Mouse (Mus musculus): Measurements from ENCODE around the gene Apol7a.
"Not testable (repeated sequence)": the region's sequence is repeated elsewhere in the genome, so short reads cannot be mapped to it uniquely, and the experiment has no call there.

Apol7a gene

GRCm38 (mm10) chr15:77399027-77399426, at the start of gene Apol7a:
Gene Apol7a, minus strand, starts transcription at chr15:77399110.
- DNase-seq = not testable (repeated sequence)

DNA sequence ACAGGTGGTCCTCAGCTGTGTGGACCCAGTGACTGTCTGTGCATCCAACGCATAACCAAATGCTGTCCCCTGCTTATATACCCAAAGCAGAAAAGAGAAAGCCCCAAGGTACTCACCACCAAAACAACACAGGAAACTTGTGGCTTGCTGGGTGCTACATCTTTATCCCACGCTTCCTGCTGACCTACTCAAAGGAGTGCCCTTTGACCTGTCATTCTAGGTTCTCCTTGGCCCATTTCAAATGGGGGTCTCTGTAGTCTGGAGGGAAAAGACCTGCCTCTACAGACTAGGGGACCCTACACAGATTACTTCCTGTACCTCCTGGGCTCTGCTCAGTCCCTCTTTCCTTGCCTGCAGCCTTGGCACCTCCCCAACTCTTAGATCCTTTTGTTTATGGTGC, 48.5 kb upstream of the Apol7a start, which contains the start of gene Apol7b:
TSS of gene Apol7b (minus strand) at position 101 of the 400 bp plus-strand sequence.
- not testable (repeated sequence) for DNase-seq

GRCm38 (mm10) chr15:77445668-77446067, 46.8 kb upstream of the Apol7a start:
- DNase-seq = not testable (repeated sequence)

GRCm38 (mm10) chr15:77444746-77445145, 45.8 kb upstream of the Apol7a start:
- peak; percentile 38 for DNase-seq

- not testable (repeated sequence) for DNase-seq
These were observed 30.0 kb upstream of the Apol7a start for GRCm38 (mm10) chr15:77428690-77429448.

DNA sequence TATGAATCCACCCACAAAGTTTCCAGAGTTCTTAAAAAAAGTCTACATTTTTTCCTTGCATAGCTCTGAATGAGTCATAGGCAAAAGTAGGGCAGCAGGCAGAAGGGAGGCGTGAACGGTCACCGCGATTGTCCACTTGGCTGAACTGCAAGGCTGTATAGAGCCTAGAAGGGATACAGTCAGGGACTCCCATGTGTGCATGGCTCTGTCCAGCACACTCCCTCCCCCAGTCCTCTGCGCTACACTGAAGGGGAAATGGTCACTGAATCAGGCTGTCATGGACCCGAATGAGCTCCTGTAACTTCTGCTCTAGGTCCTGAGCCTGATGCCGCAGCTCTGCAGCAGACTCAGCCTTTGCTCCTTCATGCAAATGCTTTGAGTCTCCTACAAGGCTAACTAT, 24.0 kb upstream of the Apol7a start:
- not testable (repeated sequence) for DNase-seq

- DNase-seq = not testable (repeated sequence)
These were observed 20.7 kb upstream of the Apol7a start for GRCm38 (mm10) chr15:77419657-77420056.

DNA sequence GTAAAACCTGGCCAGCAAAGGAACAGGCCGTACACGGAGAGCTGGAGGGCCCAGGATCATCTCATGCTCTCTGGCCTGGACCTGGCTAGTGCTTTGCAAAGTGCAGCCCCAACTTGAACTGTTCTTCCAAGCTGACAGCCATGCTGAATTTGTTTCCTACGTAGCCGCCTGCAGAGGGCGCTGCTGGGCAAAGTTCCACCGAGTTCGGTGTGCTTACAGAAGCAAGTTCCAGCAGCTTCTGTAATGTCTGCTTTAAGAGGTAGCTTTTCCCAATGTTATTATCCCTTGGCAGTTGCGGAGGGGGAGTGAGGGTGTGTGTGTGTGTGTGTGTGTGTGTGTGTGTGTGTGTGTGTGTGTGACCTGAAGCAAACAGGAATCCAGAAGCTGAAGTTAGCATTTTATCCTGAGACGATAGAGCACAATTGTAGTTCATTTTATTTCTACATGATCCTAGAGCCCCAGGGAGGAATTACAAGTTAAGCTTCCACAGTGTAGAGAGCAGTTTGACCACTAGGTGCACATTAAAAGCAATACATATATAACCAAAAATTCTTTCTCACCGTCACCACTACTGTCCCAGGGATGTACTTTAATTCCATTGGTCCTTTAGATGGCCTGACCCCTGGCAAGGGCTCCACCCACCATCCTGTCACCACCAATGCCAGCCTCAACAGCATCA, 17.9 kb upstream of the Apol7a start:
- DNase-seq = not testable (repeated sequence)

GRCm38 (mm10) chr15:77415653-77416052, 16.7 kb upstream of the Apol7a start:
- DNase-seq = not testable (repeated sequence)

DNA sequence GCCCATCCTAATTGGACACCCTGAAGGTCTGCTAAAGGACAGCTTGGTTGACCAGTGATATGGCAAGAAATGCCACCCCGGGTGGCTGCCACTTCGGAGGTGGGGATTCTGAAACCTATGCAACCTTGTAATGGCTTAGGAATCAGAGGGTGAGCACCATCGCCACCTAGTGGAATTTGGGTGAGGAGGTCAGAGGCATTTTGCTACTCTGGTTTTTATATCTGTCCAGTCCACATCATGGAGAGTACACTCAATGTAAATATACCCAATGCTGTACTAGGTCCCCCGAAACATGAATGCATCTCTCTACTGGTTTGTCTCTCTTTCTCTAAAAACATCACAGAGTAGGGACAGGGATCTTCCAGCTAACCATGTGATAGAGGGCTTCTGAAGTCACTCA, 13.8 kb upstream of the Apol7a start:
- not testable (repeated sequence) for DNase-seq

GRCm38 (mm10) chr15:77411035-77411434, 12.1 kb upstream of the Apol7a start, which contains the start of gene Apol9a:
Gene Apol9a, minus strand, starts transcription at chr15:77411135.
- DNase-seq = not testable (repeated sequence)

GRCm38 (mm10) chr15:77406370-77406769, 7.5 kb upstream of the Apol7a start:
- not testable (repeated sequence) for DNase-seq

DNA sequence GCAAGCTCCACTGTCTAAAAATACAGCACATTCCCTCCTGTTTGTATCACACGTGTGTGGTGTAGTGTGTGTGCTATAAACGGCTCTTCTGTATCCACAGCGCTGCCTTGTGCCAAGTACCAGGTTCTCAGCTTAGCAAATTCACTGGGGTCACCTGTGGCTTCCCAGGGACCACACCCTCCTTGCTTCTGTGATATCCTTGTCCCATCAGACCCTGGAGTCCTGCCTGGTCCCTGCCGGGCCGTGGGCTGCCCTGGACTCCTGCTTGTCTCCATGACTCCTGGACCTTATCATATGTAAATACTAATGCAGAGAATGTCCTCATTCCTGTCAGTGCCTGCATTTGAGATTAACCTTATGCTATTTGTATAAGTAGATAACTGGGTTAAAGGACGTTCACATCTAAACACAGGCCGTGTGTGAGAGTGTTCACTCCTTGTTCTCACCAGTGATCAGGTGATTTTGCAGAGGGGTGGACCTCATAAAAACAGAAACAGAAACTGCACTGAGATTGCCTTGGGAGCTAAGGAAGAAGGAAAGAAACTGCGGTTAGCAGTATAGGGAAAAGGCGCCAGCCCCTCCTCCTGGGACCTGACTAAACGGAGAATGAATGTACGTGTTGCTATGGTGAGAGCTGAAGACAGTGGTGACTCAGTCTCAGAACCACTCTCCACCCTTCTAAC, 1.3 kb downstream of the Apol7a start:
- peak; percentile 40 for DNase-seq

DNA sequence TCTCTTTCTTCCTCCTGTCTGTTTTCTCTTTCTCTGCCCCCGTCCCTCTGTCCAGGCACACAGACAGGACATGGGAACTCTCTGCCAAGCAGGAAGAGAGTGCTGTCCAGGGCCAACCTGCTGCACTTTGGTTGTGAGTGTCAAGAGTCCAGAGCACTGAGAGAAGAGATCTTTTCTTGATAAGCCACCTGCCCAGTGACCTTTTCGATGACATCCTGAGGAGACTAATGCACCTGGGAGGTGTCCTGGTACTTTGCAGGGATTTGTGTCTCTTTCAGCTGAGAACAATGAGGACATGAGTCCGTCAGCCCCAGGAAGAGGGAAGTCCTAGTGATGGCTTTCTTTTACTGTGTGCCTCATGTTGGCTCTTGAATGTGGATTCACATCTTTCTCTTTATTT, 5.1 kb downstream of the Apol7a start:
- not testable (repeated sequence) for DNase-seq

- no peak for DNase-seq
These were observed 11.4 kb downstream of the Apol7a start for GRCm38 (mm10) chr15:77387462-77387861.

GRCm38 (mm10) chr15:77384340-77385030, 14.4 kb downstream of the Apol7a start:
- no peak for DNase-seq

GRCm38 (mm10) chr15:77382880-77383279, 16.0 kb downstream of the Apol7a start:
- no peak for DNase-seq

DNA sequence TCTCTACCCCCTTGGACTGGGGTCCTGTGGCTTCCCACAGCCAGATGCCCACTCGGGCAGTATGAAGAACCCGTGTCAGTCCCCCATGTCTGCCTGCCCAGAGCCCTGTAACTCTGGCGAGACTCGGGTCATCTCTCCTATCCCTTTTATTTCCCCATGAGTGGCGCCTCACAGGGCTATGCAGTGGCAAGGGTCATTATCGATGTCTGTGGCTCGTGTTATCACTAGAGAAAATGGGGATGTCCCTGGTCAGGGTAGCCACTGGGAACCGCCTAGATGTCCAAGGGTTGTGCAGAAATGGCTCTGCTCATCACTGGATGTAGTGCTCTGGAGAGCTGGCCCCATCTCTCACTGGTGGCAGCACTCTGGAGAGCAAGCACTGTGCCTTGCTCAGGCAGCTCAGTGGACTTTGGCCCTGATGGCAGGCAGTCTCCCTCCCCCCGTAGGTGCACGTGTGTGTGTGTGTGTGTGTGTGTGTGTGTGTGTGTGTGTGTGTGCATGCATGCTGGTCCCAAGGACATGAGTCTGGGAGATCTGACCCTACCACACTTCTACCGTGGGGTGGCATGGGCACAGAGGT, 16.5 kb downstream of the Apol7a start:
- DNase-seq = no peak

DNA sequence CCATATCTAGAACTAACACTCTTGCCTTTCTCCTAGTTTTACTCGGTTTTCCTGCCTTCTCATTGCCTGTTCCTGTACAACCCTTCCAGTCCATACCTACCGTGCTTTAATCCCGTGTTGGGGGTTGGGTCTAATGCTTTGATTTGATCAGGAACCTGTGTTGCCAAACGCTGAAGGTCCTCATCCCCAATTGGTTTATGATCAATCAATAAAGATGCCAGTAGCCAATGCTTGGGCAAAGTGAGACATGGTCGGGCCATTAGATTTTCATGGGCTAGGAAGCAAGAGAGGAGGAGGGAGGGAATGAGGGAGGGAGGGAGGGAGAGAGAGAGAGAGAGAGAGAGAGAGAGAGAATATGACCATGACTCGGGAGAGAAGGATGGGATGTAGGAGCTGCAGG, 17.4 kb downstream of the Apol7a start:
- DNase-seq = no peak

GRCm38 (mm10) chr15:77379921-77380320, 19.0 kb downstream of the Apol7a start:
- DNase-seq = no peak

GRCm38 (mm10) chr15:77377419-77377818, 21.5 kb downstream of the Apol7a start:
- no peak for DNase-seq

- DNase-seq = no peak
These were observed 22.0 kb downstream of the Apol7a start for GRCm38 (mm10) chr15:77376920-77377319.
